In the genomic region with DNA sequence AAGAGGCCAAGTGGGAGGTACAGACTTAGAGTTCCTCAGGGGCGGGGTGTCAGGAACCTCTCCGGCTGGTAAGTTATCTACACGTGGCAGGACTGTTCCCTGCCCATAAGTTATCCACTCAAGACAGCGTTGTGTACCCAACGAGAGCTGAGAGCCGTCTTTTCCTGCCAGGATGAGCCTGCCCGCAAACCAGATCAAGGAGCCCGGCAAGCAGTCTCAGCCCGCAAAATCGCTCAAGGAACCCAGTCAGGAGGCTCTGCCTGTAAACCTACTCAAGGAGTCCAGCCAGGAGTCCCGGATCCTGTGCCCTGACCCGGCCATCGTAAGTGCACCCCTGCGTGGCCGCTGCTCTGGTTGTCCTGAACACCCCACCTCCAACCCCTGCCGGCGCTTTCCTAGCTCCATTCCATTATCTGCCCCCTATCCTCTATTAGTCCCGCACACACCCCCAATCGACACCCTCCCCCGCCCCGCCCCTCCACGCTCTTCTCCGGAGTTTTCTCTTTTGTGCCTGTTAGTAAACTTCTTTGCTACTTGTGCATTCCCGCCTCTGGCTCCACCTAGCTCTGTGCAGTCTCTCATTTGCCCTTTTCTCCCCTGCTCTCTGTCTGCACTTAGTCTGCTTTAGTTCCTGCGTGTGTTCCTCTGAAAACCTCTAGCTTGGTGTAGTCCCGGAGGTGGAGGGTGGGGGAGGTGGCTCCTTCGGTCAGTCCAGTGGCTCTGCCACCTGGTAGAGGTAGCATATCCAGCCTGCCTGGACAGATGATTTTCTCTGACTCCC, we compare ENCODE assay signal across 8 mouse cellular contexts. TPM values are rescaled to one million over a fixed set of nuclear protein-coding genes. Genes with fewer than 3 reads are reported as not detected.
DNase-seq lines count a peak whose midpoint lies in the region; ATAC-seq lines count a peak whose summit lies in the region.

No protein-coding gene starts in this region.

- H3K27ac ChIP-seq in liver, embryonic 15.5 days (replicated peaks), result peak overlapping the region; percentile 99
- H3K27ac ChIP-seq in neural tube, embryonic 11.5 days (ENCODE audit: low read depth, low read length), result no peak overlapping the region

- H3K36me3 ChIP-seq in liver, embryonic 15.5 days (replicated peaks), result peaks cover 23% of the 10 kb centered on the region
- no peaks in the 10 kb centered on the region for H3K36me3 ChIP-seq in neural tube, embryonic 11.5 days (ENCODE audit: control insufficient read depth, insufficient read depth, low read length)

- WGBS in liver, embryonic 15.5 days (ENCODE audit: insufficient replicate concordance), result 1% methylated on average over 27 of the region's 27 CpGs
- WGBS in neural tube, embryonic 11.5 days, result 8% methylated on average over 27 of the region's 27 CpGs

- H3K9me3 ChIP-seq in liver, embryonic 15.5 days (replicated peaks), result no peaks in the 10 kb centered on the region; the same call in 1 of the 2 replicates
- no peaks in the 10 kb centered on the region for H3K9me3 ChIP-seq in neural tube, embryonic 11.5 days (ENCODE audit: control insufficient read depth, low read length)

- H3K27me3 ChIP-seq in liver, embryonic 15.5 days, result no peaks in the 10 kb centered on the region
- H3K27me3 ChIP-seq in neural tube, embryonic 11.5 days (ENCODE audit: control insufficient read depth, insufficient read depth, low read length), result no peaks in the 10 kb centered on the region

- peak overlapping the region; percentile 83 for H3K4me3 ChIP-seq in liver, embryonic 15.5 days (replicated peaks)
- H3K4me3 ChIP-seq in neural tube, embryonic 11.5 days (ENCODE audit: low read depth, low read length), result peak overlapping the region; percentile 31

- peak overlapping the region; percentile 81 for H3K9ac ChIP-seq in liver, embryonic 15.5 days
- H3K9ac ChIP-seq in neural tube, embryonic 11.5 days (ENCODE audit: low read length), result peak overlapping the region; percentile 53

- H3K4me2 ChIP-seq in liver, embryonic 15.5 days, result peak overlapping the region; percentile 91
- H3K4me2 ChIP-seq in neural tube, embryonic 11.5 days (ENCODE audit: low read depth), result peak overlapping the region; percentile 65

- peaks cover 44% of the 10 kb centered on the region for H3K4me1 ChIP-seq in liver, embryonic 15.5 days (replicated peaks)
- peaks cover 6% of the 10 kb centered on the region; the same call in 1 of the 2 replicates for H3K4me1 ChIP-seq in neural tube, embryonic 11.5 days (ENCODE audit: control insufficient read depth, insufficient read depth, low read length)

- ATAC-seq in erythroid progenitor cell, adult 5-6 weeks (replicated peaks; ENCODE audit: low FRiP score, poor library complexity, severe bottlenecking), result peak; percentile 93
- peak; percentile 99 for ATAC-seq in liver, embryonic 15.5 days (ENCODE audit: insufficient read depth)
- ATAC-seq in neural tube, embryonic 11.5 days (ENCODE audit: insufficient read depth, low FRiP score, low TSS enrichment), result no peak

- DNase-seq in 416B (ENCODE audit: low read depth), result peak; percentile 49
- DNase-seq in MEL-GATA-1-ER (ENCODE audit: extremely low read depth, low read depth), result peak; percentile 53
- DNase-seq in induced T-regulatory cell, adult 2 months (ENCODE audit: low read depth), result peak; percentile 26
- DNase-seq in neural tube, embryonic 11.5 days (ENCODE audit: low spot score), result peak; percentile 23
- no peak for DNase-seq in left cerebral cortex, adult 9 months (ENCODE audit: low spot score in 2 of 2)
- DNase-seq in cerebellum, adult 11 months, result no peak

RNA-seq across cellular contexts. Expression of a gene that starts 2.2 kb away (rescaled TPM):
- 39.8 and 45.4 TPM in 2 replicates for total RNA-seq in erythroid progenitor cell, adult 5-6 weeks (2015; ENCODE audit: low replicate concordance)
- total RNA-seq in erythroid progenitor cell, adult 5-6 weeks (2017; ENCODE audit: low replicate concordance), result 23.1 and 46.1 TPM in 2 replicates
- polyA plus RNA-seq in liver, embryonic 15.5 days (2015; fragmentation: Nextera tagmentation; extraction: Ambion mirVana), result 9.3 and 12.0 TPM in 2 replicates
- polyA plus RNA-seq in neural tube, embryonic 11.5 days (2014; fragmentation: Nextera tagmentation; extraction: Ambion mirVana), result 0.64 and 1.5 TPM in 2 replicates

RNA-seq across cellular contexts. Expression of a gene that starts 27.4 kb away (rescaled TPM):
- 29.3 and 41.4 TPM in 2 replicates for total RNA-seq in erythroid progenitor cell, adult 5-6 weeks (2015; ENCODE audit: low replicate concordance)
- 14.4 and 20.3 TPM in 2 replicates for total RNA-seq in erythroid progenitor cell, adult 5-6 weeks (2017; ENCODE audit: low replicate concordance)
- polyA plus RNA-seq in liver, embryonic 15.5 days (2015; fragmentation: Nextera tagmentation; extraction: Ambion mirVana), result 18.4 and 19.8 TPM in 2 replicates
- polyA plus RNA-seq in neural tube, embryonic 11.5 days (2014; fragmentation: Nextera tagmentation; extraction: Ambion mirVana), result 65.2 and 66.6 TPM in 2 replicates

RNA-seq across cellular contexts. Expression of a gene that starts 35.8 kb away (rescaled TPM):
- total RNA-seq in erythroid progenitor cell, adult 5-6 weeks (2015; ENCODE audit: low replicate concordance), result not detected in 2 replicates
- not detected in 2 replicates for total RNA-seq in erythroid progenitor cell, adult 5-6 weeks (2017; ENCODE audit: low replicate concordance)
- 0.32 and 0.68 TPM in 2 replicates for polyA plus RNA-seq in liver, embryonic 15.5 days (2015; fragmentation: Nextera tagmentation; extraction: Ambion mirVana)
- polyA plus RNA-seq in neural tube, embryonic 11.5 days (2014; fragmentation: Nextera tagmentation; extraction: Ambion mirVana), result 0.17 and 0.19 TPM in 2 replicates

RNA-seq across cellular contexts. Expression of a gene that starts 53.5 kb away (rescaled TPM):
- total RNA-seq in erythroid progenitor cell, adult 5-6 weeks (2015; ENCODE audit: low replicate concordance), result 77.1 and 89.3 TPM in 2 replicates
- total RNA-seq in erythroid progenitor cell, adult 5-6 weeks (2017; ENCODE audit: low replicate concordance), result 37.2 and 116 TPM in 2 replicates
- 132 and 164 TPM in 2 replicates for polyA plus RNA-seq in liver, embryonic 15.5 days (2015; fragmentation: Nextera tagmentation; extraction: Ambion mirVana)
- polyA plus RNA-seq in neural tube, embryonic 11.5 days (2014; fragmentation: Nextera tagmentation; extraction: Ambion mirVana), result 320 and 333 TPM in 2 replicates

Comparison
In these comparisons a context has a peak if more than half of its experiments do, and no peak if none do; other contexts are left out.
1. DNase-seq: peak in 416B (single experiment), MEL-GATA-1-ER (single experiment), induced T-regulatory cell, adult 2 months (single experiment) and neural tube, embryonic 11.5 days (single experiment); none in left cerebral cortex, adult 9 months (0 of 2) and cerebellum, adult 11 months (single experiment).